Mouse (Mus musculus) kidney, adult 9 months (tissue): ENCODE measurements around the gene Mrfap1.
A peak's percentile ranks its signal among the peaks of the same experiment; 100 is the strongest.

Experiments
- DNase-seq: peaks from one replicate; pipeline ENCODE4 v3.0.0; 2022

Gene Mrfap1

DNA sequence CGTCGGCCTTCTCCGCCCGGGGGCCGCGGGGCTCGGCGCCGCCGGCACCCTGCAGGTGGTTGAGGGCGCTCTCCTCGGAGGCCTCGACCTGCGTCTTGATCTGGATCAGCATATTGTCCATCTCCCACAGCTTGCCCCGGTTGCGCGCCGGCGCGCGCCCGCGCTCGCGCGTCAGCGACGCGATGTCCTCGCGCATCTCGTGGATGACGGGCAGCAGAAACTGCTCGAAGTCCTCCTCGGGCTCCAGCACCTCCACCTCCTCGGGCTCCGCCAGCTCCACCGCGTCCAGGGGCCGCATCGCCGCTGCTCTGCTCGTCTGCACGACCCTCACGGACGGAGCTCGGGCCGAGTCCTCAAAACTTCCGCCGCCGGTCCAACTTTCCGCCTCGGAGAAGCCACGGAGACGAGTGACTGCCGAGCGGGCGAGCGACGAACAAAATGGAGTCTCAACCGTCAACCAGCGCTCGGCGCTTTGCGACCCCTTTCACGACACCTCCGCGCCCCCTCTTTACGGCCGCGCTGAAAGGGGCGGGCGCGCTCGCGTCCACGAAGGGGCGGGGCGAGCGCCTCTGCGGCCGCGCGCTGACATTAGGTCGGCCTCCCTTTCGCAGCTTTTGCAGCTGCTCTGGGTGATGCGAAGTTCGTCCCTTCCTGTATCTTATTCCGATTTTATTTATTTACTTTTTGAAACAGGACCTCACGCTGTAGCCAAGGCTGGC, at the start of gene Mrfap1:
Gene Mrfap1, minus strand, starts transcription at position 477 of the 719 bp plus-strand sequence.
- peak; percentile 94 for DNase-seq

DNA sequence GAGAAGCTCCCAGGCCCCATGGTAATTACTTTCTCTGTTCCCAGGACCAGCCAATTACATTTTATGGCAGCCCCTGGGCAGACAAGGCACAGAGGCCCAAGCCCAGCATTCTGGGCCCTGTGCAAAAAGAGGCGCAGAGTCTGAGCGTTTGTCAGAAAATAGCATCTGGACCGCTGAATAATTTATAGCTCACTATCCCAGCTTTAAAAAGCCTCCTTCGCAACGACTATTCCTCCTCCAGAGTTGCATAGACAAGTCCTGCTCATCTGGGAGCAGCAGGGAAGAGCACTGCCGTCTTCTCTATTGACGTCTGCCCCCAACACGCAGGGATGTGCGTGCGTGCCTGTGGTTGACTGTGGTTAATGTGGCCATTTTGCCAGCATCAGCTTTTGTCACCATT, 47.9 kb upstream of the Mrfap1 start:
- no peak for DNase-seq

DNA sequence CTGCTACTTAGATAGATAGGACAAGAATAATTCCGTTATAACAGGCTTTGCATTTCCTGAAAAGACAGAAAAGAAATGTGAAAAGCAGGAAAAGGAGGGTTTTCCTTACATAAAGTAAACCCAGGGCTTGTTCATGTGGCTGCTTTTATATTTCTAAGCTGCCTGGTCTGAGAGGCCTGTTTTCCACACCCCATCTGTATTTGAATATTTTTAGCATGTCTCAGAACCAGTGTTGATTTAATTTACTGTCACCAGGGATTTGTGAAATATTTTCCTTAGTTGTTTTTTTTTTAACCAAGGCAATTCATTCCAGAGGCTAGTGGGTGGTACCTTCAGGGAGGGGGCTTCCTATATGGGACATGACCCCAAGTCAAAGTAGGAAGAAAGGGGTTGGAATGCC, 45.1 kb upstream of the Mrfap1 start:
- no peak for DNase-seq

DNA sequence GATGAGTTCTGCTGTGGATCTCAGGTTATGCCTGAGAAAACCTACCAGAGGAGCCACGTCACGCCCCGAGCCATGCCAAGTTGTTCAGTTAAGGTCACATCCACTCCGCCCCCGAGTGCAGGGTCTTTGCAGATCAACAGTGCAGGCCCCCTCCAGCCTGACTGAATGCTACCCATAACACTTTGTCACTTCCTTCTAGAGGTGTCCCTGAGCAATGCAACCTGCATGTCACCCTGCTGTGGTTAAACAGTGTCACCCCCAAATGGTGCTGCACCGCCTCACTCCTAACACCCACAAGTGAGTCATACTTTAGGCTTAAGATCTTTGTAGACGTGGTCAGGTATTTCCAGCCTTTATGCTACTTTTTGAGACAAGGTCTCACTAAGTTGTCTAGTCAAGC, 43.5 kb upstream of the Mrfap1 start:
- DNase-seq: no peak

DNA sequence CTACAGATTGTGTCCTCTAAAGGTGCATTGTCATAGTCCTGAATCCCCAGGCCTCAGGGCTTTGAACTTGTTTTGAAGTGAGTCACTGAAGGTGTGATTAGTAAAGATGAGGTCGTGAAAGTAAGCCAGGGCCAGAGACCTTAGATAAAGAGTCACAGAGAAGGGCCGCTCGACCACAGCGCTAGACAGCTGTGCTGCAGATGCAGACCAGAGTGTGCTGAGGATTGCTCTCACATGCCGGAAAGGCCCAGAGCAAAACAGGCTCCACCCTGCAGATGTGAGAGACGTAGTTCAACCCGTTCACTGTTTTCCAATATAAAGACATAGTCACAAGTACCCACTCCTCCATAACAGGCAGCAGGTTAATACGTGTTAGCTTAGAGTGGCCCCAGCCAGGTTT, 43.0 kb upstream of the Mrfap1 start:
- DNase-seq: no peak

DNA sequence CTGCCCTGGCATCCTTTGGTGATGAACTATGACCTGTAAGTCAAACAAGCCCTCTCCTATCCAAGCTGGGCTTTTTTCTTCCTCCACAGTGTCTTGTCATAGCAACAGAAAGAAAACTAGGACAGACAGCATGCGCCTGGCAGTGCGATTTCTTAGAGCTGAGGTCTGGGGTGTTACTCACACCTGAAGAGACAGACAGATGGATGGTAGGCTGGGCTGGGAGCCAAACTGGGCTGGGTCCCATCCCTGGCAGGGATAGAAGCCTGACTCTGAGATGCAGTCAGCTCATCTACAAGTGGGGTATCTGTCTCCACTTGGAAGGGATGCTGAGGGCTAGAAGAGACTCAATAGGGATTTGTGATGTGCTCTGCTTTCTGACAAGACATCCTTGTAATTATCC, 42.5 kb upstream of the Mrfap1 start:
- DNase-seq: no peak

DNA sequence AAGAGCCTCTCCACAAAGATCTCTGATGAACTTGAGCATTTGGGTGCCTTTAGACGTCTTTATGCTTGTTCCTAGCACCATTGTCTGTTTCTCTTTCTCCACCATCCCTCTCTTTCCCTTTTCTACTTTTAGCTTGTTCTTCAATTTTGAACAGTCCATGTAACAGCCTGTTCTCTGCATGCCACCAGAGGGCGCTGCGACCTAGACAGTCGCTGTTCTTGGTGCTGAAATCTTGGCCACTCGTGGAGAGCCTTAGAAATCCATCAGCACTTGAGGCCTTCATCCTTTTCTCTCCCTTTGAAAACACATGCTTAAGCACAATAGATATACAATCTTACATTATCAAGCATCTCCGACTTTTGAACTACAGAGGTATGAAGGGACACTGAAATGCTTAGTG, 39.4 kb upstream of the Mrfap1 start:
- DNase-seq: peak; percentile 61

DNA sequence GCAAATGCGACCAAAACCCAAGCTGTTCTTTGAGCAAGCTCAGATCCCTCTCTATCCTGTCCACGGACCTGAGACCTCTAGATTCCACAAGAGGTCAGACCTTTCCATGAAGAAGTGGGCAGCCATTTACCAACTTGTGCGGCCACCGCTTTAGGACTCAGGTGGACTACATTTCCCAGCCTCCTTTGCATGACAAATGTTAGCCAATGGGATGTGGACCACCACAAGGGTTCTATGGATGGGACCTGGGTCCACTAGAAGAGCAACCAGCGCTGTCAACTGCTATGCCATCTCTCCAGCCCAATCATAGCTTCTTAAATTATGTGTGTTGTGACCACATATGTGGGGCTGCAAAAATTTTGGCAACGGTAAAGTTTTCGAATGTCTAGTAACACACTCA, 34.7 kb upstream of the Mrfap1 start:
- peak; percentile 28 for DNase-seq

DNA sequence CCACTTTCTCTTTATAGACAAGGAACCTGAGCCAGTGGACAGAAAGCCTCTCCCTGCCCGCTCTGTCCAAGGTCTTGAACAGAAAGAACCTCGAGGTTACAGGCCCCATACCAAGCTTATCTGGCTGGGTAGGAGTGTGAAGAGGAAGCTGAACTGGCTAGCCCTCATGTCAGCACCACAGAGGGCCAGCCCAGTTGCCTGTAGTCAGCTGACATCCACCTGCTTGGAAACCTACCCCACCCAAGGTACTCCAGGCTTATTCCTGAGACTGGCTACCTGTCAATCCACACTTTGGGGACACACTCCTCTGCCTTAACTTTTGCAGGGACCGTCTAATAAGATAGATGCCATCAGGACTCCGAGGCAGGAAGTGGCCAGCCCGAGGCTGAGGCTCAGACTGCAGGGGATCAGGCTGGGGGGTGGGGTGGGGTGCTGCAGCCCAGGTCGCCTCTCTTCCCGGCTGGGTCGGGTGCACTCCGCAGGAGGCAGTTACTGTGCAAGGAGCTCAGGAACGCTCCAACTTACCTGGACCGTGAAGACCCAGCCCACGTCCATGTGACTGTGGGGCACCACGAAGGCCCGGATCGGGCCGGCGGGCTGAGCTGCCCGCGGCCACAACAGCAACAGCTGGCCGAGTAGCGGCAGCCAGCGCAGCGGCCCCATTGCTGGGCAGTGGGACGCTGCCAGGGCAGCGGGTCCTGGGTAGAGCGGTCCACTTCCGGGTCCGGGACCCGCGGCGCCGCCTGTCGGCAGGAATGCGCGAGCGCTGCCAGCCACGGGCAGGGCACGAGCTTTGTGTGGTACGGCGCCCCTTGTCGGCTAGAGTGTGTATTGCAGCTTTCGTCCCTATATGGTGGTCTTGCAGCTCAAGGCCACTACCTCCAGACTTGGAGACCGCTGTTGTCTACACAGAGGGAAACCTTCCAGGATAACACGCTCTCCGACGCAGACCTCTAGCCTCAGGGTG, 33.6 kb upstream of the Mrfap1 start, which contains the start of gene Man2b2:
Gene Man2b2, minus strand, starts transcription at position 741 of the 967 bp plus-strand sequence.
- peak; percentile 93 for DNase-seq

DNA sequence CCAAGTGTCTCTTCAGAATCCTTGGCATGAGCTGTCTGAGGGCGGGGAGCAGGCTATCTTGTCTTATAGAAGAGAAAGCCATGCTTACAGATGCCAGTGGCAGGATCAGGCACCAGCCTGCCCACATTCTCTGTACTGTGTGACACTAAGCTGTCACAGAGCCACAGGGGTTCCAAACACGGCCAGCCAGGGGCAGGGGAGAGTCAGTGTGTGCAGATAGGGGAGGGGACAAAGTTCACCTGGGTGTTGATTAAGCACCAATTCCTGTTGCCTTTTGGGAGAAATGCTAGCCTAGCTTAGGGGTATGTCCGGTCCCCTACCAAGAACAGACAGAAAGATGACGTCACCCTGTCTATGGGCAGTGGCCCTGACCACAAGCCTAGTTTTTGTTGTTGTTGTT, 32.5 kb upstream of the Mrfap1 start:
- peak; percentile 22 for DNase-seq

DNA sequence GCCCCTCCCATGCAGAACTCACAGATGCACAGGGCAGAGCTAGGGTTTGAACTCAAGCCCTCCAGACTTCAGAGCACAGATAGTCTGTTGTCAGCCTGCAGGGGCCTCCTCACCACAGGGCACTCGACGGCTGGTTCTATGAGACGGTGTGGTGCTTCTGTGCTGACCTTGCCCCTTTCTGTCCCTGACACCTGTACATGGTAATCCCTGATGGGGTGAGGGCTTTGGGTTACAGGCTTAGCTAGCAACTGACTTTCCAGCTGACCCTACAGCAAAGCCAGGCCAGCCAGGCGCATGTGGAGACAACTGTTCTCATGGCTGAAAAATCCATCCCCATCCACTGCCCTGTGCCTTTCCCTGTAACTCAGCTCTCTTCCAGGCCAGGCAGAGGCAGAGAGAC, 26.3 kb upstream of the Mrfap1 start:
- no peak for DNase-seq

DNA sequence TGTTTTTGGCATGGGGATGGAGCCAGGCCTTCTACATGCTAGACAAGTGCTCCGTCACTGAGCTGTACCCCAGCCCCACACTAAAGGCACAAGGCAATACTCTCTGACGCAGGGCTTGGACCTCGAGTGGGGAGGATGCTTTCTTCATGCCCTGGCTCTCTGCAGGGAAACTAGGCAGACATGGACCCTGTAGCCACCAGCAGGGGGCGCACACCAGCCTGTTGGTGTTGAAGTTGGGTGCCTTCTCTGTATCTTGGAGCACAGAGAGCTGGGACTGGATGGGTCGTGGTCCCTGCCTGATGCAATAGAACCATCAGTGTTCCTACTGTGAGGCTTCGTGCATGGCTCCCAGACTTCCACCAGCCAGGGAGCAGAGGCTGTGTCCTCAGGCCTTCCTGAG, 23.6 kb upstream of the Mrfap1 start:
- peak; percentile 59 for DNase-seq

DNA sequence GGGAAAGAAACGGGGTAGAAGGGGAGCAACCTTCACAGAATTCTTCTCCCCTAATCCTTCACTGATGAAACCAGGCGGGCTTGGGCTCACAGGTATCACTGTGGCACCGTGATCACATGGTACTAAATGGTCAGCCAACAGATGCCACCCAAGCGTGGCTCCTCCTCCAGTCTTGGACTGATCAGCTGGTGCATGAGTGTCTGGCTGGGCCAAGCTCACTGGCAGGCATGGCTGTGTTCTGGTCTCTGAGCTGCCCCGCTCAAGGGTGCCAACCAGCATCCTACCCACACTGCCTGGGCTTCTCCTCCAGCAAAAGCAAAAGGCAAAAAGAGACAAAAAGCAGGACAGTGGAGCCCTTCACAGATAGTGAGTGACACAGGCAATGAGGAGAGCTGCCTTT, 23.2 kb upstream of the Mrfap1 start:
- no peak for DNase-seq

DNA sequence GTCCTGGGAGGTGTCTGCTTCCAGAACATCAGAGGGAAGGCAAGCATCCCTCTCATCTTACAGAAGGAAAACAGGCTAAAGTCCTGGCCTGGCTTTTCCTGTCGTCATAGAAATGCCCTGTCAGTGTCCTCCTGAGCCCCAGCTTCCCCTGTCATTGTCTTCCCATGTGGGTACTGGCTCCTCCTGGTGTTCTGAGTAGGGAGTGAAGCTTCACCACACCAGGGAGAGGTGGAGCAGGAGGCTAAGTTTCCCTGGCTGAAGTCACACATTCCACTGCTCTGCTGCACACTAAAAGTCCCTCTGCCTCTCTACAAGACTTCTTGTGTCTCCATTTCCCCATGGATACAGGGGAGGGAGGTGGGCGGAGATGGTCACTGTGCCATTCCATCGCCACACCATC, 21.2 kb upstream of the Mrfap1 start:
- DNase-seq: no peak

DNA sequence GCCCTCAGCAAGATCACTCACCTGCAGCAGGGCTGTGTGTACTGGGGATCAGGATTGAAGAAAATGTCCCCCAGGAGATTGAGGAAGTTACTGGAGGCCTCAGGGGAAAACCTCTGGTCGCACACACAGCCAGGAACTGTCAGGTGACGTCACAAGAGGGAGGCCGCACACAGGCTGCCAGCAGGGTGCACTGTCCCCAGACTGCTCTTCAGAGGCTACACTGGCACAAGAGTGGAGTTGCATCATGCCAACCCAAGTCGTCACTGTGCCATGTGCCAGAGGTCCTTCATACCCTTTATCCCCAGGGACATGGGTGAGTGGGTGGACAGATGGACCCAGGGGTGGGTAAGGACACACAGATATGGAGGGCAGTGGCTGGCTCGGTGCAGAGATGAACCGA, 18.0 kb upstream of the Mrfap1 start:
- no peak for DNase-seq

DNA sequence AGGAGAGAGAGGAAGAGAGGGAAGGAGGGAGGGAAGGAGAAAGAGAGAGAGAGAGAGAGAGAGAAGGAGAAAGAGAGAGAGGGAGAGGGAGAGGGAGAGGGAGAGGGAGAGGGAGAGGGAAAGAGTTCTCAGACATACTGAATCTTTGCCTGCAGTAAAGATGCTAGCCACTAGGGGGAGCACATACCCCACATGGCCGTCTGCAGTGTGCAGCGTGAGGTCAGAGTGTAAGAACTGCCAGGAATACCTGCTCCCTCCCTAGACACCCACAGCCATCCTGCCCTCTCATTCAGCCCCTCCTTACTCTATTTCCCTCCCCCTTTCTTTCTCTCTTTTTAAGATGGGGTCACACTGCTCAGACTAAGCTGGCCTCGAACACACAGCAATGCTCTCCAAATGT, 14.8 kb upstream of the Mrfap1 start:
- peak; percentile 72 for DNase-seq

DNA sequence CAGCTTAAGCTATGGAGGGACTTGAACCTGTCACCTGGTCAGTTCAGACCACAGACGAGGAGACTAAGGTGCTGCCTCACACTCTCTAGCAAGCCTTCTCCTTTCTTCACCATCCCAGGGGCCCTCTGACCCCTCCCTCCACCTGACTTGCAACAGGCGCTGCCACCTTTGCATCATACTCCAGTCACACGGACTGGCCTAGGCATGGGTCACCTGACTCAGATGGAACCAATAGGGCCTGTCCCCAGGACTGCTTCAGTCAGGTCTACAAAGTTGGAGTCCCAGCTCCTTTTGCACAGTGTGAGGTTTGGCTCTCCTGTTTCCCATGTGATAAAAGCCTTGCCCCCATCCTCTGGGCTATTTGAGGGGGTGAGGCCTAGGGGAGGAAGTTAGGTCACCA, 14.1 kb upstream of the Mrfap1 start:
- DNase-seq: no peak

DNA sequence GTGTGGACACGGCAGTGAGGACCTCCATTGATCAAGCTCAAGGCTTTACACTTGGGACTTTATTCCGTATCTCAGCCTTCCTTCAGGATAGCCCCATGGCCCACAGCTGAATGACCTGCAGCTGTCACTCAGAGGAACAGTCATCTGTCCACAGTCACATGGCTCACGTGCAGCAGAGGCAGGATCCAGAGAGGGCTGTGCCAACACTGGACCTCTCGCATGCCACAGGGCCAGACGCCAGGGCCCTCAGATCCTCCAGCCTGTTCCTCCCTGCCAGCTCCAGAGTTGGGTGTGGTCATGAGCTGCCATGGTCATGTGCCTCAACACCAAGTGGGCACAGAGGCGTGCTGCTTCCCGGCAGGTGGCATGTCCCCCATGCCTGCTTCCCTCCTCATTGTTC, 12.6 kb upstream of the Mrfap1 start:
- no peak for DNase-seq

DNA sequence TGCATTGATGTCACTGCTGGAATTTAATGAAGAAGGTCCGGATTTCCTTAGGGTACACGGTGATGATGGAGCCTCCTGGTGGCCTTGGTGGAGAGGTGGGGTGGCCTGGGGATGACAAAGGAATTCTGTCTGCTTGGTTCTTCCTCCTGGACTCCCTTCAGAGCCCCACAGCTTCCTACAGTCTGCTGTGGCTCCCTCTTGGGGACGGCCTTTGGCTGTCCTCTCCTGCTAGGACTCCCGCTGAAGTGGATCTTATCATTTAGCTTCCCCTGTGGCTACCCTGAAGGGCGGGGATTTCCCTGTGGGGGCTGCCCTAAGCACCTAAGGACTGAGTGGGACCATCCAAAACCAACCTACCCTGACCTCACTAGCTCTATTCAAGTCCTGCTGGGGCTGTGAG, 10.5 kb upstream of the Mrfap1 start:
- DNase-seq: no peak

DNA sequence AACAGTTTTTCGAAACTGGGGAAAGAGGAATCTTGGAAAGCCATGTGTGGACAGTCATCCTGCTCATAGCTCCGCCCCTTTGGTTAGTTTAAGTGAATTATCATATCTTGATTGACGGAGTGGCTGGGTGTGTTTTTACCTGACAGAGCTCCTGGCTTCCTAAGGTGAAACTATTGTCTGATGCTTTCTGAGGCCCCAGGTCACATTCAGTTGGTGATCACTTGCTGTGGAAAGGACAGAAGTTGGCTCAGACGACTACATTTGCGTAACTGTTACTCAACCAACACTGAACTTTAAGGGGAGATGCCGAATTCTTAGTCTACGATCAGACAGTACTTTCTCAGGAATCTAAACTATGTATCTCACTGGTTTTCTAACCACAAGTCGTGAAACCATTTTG, 719 bp upstream of the Mrfap1 start:
- no peak for DNase-seq

DNA sequence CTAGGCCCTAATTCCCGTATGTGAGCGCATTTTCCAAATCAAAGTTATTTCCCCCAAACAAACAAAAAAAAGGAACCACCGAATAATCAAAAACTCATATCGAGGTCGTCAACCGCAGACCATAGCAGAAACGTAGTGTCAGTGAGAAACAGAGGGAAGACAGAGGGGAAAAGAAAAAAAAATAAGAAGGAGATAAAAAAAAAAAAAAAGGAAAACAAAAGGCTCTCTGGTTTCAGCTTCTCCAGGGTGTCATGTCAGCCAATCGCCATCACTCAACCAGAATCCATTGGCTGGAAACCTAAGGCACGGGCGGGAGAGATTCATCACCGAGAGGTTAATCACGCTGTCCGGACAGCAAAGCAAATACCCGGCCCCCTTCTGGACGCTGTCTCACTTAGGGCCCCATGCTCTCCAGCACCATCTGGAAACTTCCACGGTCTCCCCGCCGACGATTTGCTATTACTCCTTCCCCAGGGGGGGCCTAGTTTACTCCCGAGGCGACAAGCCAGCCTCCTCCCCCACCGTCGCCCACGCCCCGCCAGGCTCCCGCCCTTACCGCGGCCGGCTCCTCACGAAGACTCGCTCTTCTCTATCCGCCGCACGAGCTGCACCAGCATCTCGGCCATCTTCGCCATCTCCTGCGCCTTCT, 801 bp downstream of the Mrfap1 start:
- DNase-seq: peak; percentile 46

DNA sequence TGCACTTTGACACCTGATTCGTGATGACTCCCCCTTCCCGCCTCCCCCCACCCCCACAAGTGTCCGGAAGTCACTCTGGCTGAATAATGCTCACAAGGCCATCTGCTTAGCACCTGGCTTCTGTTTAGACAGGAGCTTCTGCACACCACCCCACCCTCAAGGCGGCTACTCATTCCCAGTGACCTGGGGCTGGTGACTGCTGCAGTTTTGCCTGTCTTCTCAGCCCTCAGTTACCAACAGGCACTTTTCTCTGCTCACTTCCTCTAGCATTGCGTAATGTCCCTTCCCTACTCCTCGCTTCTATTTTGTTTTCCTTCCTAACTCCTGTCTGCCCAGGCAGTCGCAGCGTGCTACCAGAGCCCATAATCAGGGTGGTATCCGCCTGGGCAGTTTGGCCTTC, 4.7 kb downstream of the Mrfap1 start:
- no peak for DNase-seq

DNA sequence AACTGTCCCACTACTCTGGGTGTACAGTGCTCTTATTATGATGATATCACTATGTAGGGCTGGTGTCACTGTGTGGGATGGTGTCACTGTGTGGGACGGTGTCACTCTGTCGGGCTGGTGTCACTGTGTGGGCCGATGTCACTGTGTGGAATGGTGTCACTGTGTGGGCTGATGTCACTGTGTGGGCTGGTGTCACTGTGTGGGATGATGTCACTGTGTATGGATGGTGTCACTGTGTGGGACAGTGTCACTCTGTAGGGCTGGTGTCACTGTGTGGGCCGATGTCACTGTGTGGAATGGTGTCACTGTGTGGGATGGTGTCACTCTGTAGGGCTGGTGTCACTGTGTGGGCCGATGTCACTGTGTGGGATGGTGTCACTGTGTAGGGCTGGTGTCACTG, 10.5 kb downstream of the Mrfap1 start:
- no peak for DNase-seq

DNA sequence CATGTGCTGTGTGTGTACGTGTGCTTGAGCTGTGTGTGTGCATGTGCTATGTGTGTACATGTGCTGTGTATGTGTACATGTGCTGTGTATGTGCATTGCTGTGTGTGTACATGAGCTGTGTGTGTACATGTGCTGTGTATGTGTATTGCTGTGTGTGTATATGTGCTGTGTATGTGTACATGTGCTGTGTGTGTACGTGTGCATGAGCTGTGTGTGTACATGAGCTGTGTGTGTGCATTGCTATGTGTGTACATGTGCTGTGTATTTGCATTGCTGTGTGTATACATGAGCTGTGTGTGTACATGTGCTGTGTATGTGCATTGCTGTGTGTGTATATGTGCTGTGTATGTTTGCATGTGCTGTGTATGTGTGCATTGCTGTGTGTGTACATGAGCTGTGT, 17.1 kb downstream of the Mrfap1 start:
- DNase-seq: no peak
